Mouse (Mus musculus) midbrain, embryonic 11.5 days (tissue): ENCODE measurements around the gene Dok3. TPM values are rescaled to one million over a fixed set of nuclear protein-coding genes. Genes with fewer than 3 reads are reported as not detected.

Experiments
- ATAC-seq: fragments of 200-750 bp; cut with Nextera tagmentation; 2 replicates; pipeline ENCODE4 v1.8.0; 2017; ENCODE audit warnings: moderate TSS enrichment, moderate library complexity; ENCODE audit not compliant: low FRiP score
- DNase-seq: peaks from one replicate; pipeline ENCODE4 v3.0.0; 2015; ENCODE audit warnings: low spot score; ENCODE audit errors: missing footprints
- H3K27ac ChIP-seq: fragments of 300-500 bp; sonication (generic); 2 replicates; pipeline ENCODE4 v1.5.1; 2014; ENCODE audit warnings: low read depth, low read length
- H3K27me3 ChIP-seq: fragments of 300-500 bp; sonication (generic); 2 replicates; pipeline ENCODE4 v1.6.1; 2014; ENCODE audit warnings: mild to moderate bottlenecking, low read length, moderate library complexity, mixed read lengths; ENCODE audit not compliant: control insufficient read depth, insufficient read depth
- H3K36me3 ChIP-seq: fragments of 300-500 bp; sonication (generic); 2 replicates; pipeline ENCODE4 v1.6.1; 2014; ENCODE audit warnings: mild to moderate bottlenecking, low read length, moderate library complexity, mixed read lengths; ENCODE audit not compliant: control insufficient read depth, insufficient read depth
- H3K4me1 ChIP-seq: fragments of 300-500 bp; sonication (generic); 2 replicates; pipeline ENCODE4 v1.6.1; 2014; ENCODE audit warnings: low read length; ENCODE audit not compliant: control insufficient read depth, insufficient read depth
- H3K4me2 ChIP-seq: fragments of 300-500 bp; sonication (generic); 2 replicates; pipeline ENCODE4 v1.6.1; 2014; ENCODE audit warnings: mild to moderate bottlenecking, moderate library complexity
- H3K4me3 ChIP-seq: fragments of 300-500 bp; sonication (generic); 2 replicates; pipeline ENCODE4 v1.5.1; 2014; ENCODE audit warnings: low read depth, low read length
- H3K9ac ChIP-seq: fragments of 300-500 bp; sonication (generic); 2 replicates; pipeline ENCODE4 v1.6.1; 2014; ENCODE audit warnings: low read length
- H3K9me3 ChIP-seq: fragments of 300-500 bp; sonication (generic); 2 replicates; pipeline ENCODE4 v1.6.1; 2016; ENCODE audit warnings: low read length; ENCODE audit not compliant: control insufficient read depth
- WGBS: fragments of 180-500 bp; shearing (Covaris S2); extraction: QIAGEN DNeasy Blood & Tissue Kit; methylation state at CpG from one replicate; pipeline ENCODE4 v1.1.7; 2014; 5-methylcytosine and 5-hydroxymethylcytosine counted together
- polyA plus RNA-seq: library from polyadenylated mRNA; unstranded; fragments of >200 nt; fragmentation: Nextera tagmentation; extraction: Ambion mirVana; gene quantifications from 2 replicates; pipeline ENCODE4 v1.2.1, GENCODE M21; 2014

Gene Dok3
- polyA plus RNA-seq, 1 experiment from 2014 or later = 1.9 TPM

- no peak overlapping the region for H3K9ac ChIP-seq
- WGBS = 92% methylated on average over 5 of the region's 5 CpGs
- H3K27me3 ChIP-seq = no peaks in the 10 kb centered on the region
- no peak overlapping the region for H3K27ac ChIP-seq
- no peak overlapping the region for H3K4me3 ChIP-seq
- H3K4me2 ChIP-seq = no peak overlapping the region
- peaks cover 7% of the 10 kb centered on the region for H3K36me3 ChIP-seq
- DNase-seq (no peak), ATAC-seq (no peak)
- no peaks in the 10 kb centered on the region for H3K4me1 ChIP-seq
- H3K9me3 ChIP-seq = no peaks in the 10 kb centered on the region
Observed at GRCm38 (mm10) chr13:55548426-55548825, 19.3 kb upstream of the Dok3 start.

GRCm38 (mm10) chr13:55547916-55548315 lies 18.8 kb upstream of the Dok3 start:
- Histone ChIP-seq H3K4me1 (no peaks in the 10 kb centered on the region), H3K9me3 (no peaks in the 10 kb centered on the region), H3K27ac (no peak overlapping the region), H3K9ac (no peak overlapping the region), H3K4me2 (no peak overlapping the region), H3K27me3 (no peaks in the 10 kb centered on the region), H3K4me3 (no peak overlapping the region), H3K36me3 (peaks cover 13% of the 10 kb centered on the region)
- 100% methylated on average over 2 of the region's 2 CpGs for WGBS
- DNase-seq (no peak), ATAC-seq (no peak)

- Histone ChIP-seq H3K4me1 (no peaks in the 10 kb centered on the region), H3K9ac (no peak overlapping the region), H3K27ac (no peak overlapping the region), H3K27me3 (no peaks in the 10 kb centered on the region), H3K4me2 (no peak overlapping the region), H3K36me3 (peaks cover 24% of the 10 kb centered on the region), H3K4me3 (no peak overlapping the region), H3K9me3 (no peaks in the 10 kb centered on the region)
- WGBS = 90% methylated on average over 6 of the region's 6 CpGs
- DNase-seq (no peak), ATAC-seq (no peak)
Observed at GRCm38 (mm10) chr13:55544792-55545191, 15.7 kb upstream of the Dok3 start.

GRCm38 (mm10) chr13:55543447-55543846 lies 14.4 kb upstream of the Dok3 start:
- ATAC-seq (no peak), DNase-seq (no peak)
- Histone ChIP-seq H3K9me3 (no peaks in the 10 kb centered on the region), H3K4me1 (no peaks in the 10 kb centered on the region), H3K36me3 (peaks cover 26% of the 10 kb centered on the region), H3K4me2 (no peak overlapping the region), H3K4me3 (no peak overlapping the region), H3K27me3 (no peaks in the 10 kb centered on the region), H3K27ac (no peak overlapping the region), H3K9ac (no peak overlapping the region)
- 91% methylated on average over 8 of the region's 8 CpGs for WGBS

GRCm38 (mm10) chr13:55542891-55543290 lies 13.8 kb upstream of the Dok3 start:
- H3K4me1 ChIP-seq = no peaks in the 10 kb centered on the region
- H3K27ac ChIP-seq = no peak overlapping the region
- H3K9me3 ChIP-seq = no peaks in the 10 kb centered on the region
- no peak overlapping the region for H3K4me2 ChIP-seq
- peaks cover 26% of the 10 kb centered on the region for H3K36me3 ChIP-seq
- 97% methylated on average over 4 of the region's 4 CpGs for WGBS
- no peak overlapping the region for H3K9ac ChIP-seq
- DNase-seq = no peak
- no peak overlapping the region for H3K4me3 ChIP-seq
- no peaks in the 10 kb centered on the region for H3K27me3 ChIP-seq
- ATAC-seq = no peak

- H3K27me3 ChIP-seq = no peaks in the 10 kb centered on the region
- H3K4me1 ChIP-seq = no peaks in the 10 kb centered on the region
- DNase-seq (no peak), ATAC-seq (no peak)
- H3K9ac ChIP-seq = no peak overlapping the region
- no peak overlapping the region for H3K4me2 ChIP-seq
- no peaks in the 10 kb centered on the region for H3K9me3 ChIP-seq
- H3K4me3 ChIP-seq = no peak overlapping the region
- H3K27ac ChIP-seq = no peak overlapping the region
- H3K36me3 ChIP-seq = peaks cover 26% of the 10 kb centered on the region
- 94% methylated on average over 2 of the region's 2 CpGs for WGBS
Observed at GRCm38 (mm10) chr13:55540933-55541332, 11.8 kb upstream of the Dok3 start.

- Histone ChIP-seq H3K27ac (no peak within 1 kb of the TSS), H3K4me3 (peak within 1 kb of the TSS; percentile 94), H3K9me3 (no peaks in the 10 kb centered on the region), H3K36me3 (peaks cover 25% of the 10 kb centered on the region), H3K4me2 (peak within 1 kb of the TSS; percentile 97), H3K9ac (peak within 1 kb of the TSS; percentile 84), H3K27me3 (no peaks in the 10 kb centered on the region), H3K4me1 (peaks cover 6% of the 10 kb centered on the region)
- ATAC-seq (peak; percentile 98), DNase-seq (peak; percentile 99)
- WGBS = 1% methylated on average over 70 of the region's 70 CpGs
Observed at GRCm38 (mm10) chr13:55536194-55537175, 7.4 kb upstream of the Dok3 start, which contains the start of gene Ddx41. Gene Ddx41 (minus strand): TSS chr13:55536658.

- WGBS = 22% methylated on average over 17 of the region's 17 CpGs
- H3K4me3 ChIP-seq = peak overlapping the region; percentile 94
- H3K36me3 ChIP-seq = peaks cover 26% of the 10 kb centered on the region
- H3K4me2 ChIP-seq = peak overlapping the region; percentile 97
- no peaks in the 10 kb centered on the region for H3K9me3 ChIP-seq
- no peak overlapping the region for H3K27ac ChIP-seq
- H3K27me3 ChIP-seq = no peaks in the 10 kb centered on the region
- peaks cover 6% of the 10 kb centered on the region for H3K4me1 ChIP-seq
- peak overlapping the region; percentile 84 for H3K9ac ChIP-seq
- DNase-seq (no peak), ATAC-seq (no peak; the same call in 1 of the 2 replicates)
Observed at GRCm38 (mm10) chr13:55535796-55536193, 6.7 kb upstream of the Dok3 start.

GRCm38 (mm10) chr13:55535191-55535590 lies 6.1 kb upstream of the Dok3 start:
- no peak overlapping the region for H3K9ac ChIP-seq
- peak overlapping the region; percentile 94; the same call in 1 of the 2 replicates for H3K4me3 ChIP-seq
- peak overlapping the region; percentile 97 for H3K4me2 ChIP-seq
- no peaks in the 10 kb centered on the region for H3K9me3 ChIP-seq
- WGBS = 93% methylated on average over 15 of the region's 15 CpGs
- H3K27ac ChIP-seq = no peak overlapping the region
- ATAC-seq (no peak), DNase-seq (no peak)
- H3K36me3 ChIP-seq = peaks cover 32% of the 10 kb centered on the region
- H3K27me3 ChIP-seq = no peaks in the 10 kb centered on the region
- H3K4me1 ChIP-seq = peaks cover 6% of the 10 kb centered on the region
